Mouse (Mus musculus): ENCODE measurements around the gene Mgat3.

Gene Mgat3

GRCm38 (mm10) chr15:80146153-80146552 lies 27.4 kb upstream of the Mgat3 start:
- in situ Hi-C loops (cut with MboI; ENCODE audit: low pct_unique_long_range_greater_than_20kb in 1 of 2, low sequenced_read_pairs in 2 of 2, unreplicated experiment in 1 of 2), result no loop called here

GRCm38 (mm10) chr15:80147090-80147489 lies 26.4 kb upstream of the Mgat3 start:
- in situ Hi-C loops (cut with MboI; ENCODE audit: low pct_unique_long_range_greater_than_20kb in 1 of 2, low sequenced_read_pairs in 2 of 2, unreplicated experiment in 1 of 2), result no loop called here

DNA sequence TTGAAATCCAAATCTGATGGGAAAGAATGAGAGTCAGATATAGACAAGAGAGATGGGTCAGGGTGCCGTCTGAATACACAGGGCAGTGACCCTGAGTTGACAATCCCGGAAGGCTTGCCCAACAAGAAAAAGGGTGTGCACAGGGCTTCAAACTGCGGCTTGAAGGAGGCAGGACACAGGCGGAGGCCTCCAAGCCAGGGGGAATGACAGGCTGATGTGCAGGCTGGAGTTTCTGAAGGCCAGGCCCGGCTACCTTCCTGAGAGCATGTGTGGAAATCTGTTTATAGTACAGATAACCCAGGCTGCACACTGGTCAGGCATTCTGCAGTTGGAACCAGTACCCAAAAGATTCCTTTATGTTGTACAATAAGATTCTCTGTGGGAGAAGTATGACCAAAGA lies 26.0 kb upstream of the Mgat3 start:
- in situ Hi-C loops (cut with MboI; ENCODE audit: low pct_unique_long_range_greater_than_20kb in 1 of 2, low sequenced_read_pairs in 2 of 2, unreplicated experiment in 1 of 2), result no loop called here

GRCm38 (mm10) chr15:80148565-80148964 lies 25.0 kb upstream of the Mgat3 start:
- in situ Hi-C loops (cut with MboI; ENCODE audit: low pct_unique_long_range_greater_than_20kb in 1 of 2, low sequenced_read_pairs in 2 of 2, unreplicated experiment in 1 of 2), result no loop called here

GRCm38 (mm10) chr15:80149517-80149916 lies 24.0 kb upstream of the Mgat3 start:
- in situ Hi-C loops (cut with MboI; ENCODE audit: low pct_unique_long_range_greater_than_20kb in 1 of 2, low sequenced_read_pairs in 2 of 2, unreplicated experiment in 1 of 2), result no loop called here

DNA sequence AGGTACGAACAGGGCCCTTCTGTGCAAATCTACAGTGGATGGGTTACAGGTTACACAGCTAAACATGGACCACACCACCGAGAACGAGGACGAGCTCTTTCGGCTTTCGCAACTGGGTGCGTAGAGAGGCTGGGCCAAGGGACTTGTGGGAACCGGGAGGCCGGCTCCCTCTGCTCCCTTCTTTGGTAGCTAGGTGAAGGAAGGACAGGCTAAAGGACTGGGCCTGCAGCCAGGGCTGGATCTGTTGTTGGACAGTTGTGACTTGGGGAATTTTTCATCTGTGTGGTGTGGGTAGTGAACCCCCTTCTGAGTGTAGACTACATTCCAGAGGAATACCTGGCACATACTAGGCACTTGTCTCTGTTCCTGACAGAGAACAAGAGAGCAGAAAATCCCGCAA lies 20.9 kb upstream of the Mgat3 start:
- in situ Hi-C loops (cut with MboI; ENCODE audit: low pct_unique_long_range_greater_than_20kb in 1 of 2, low sequenced_read_pairs in 2 of 2, unreplicated experiment in 1 of 2), result no loop called here

GRCm38 (mm10) chr15:80153757-80154156 lies 19.8 kb upstream of the Mgat3 start:
- in situ Hi-C loops (cut with MboI; ENCODE audit: low pct_unique_long_range_greater_than_20kb in 1 of 2, low sequenced_read_pairs in 2 of 2, unreplicated experiment in 1 of 2), result no loop called here

DNA sequence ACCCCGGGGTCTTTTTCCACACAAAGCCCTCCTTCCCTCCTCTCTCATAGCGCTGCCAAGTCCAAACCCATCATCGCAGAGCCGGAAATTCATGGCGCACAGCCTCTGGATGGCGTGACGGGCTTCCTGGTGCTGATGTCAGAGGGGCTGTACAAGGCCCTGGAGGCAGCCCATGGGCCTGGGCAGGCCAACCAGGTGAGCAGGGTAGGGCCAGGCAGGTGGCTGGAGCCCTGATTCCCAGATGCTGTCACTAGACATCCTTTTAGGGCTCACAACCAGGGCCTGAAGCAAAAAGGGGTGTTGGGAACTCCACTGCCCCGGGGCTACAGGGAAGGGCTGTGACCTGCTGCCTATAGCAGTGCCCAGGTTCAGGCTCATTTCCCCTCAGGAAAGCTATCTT lies 17.8 kb upstream of the Mgat3 start:
- in situ Hi-C loops (cut with MboI; ENCODE audit: low pct_unique_long_range_greater_than_20kb in 1 of 2, low sequenced_read_pairs in 2 of 2, unreplicated experiment in 1 of 2), result no loop called here

DNA sequence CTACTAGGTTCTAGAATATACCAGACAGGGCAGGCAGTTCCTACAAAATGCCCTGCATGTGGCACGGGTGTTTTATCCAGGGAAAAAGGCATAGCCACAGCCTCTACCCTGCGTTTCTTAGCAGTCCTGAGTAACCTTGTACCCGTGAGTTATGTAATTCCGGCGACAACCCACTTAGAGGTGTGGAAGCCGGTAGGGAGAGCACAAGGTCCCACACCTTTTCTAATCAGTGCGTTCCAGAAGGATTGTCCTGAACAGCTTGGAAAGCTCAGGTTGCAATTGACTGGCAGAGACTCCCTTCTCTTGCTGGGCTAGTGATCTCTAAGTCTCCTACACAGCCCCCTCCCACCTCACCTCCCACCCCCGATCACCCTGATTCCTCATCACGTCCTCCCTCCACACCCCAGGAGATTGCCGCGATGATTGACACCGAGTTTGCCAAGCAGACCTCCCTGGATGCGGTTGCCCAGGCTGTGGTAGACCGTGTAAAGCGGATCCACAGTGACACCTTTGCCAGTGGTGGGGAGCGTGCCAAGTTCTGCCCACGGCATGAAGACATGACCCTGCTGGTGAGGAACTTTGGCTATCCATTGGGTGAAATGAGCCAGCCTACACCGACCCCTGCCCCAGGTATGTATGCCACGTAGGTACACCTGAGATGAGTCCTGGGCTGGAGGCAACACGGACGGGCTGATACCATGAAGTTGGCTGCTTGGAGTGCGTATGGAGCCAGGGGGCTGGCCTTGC lies 16.2 kb upstream of the Mgat3 start:
- in situ Hi-C loops (cut with MboI; ENCODE audit: low pct_unique_long_range_greater_than_20kb in 1 of 2, low sequenced_read_pairs in 2 of 2, unreplicated experiment in 1 of 2), result no loop called here

GRCm38 (mm10) chr15:80158001-80158706 lies 15.4 kb upstream of the Mgat3 start:
- in situ Hi-C loops (cut with MboI; ENCODE audit: low pct_unique_long_range_greater_than_20kb in 1 of 2, low sequenced_read_pairs in 2 of 2, unreplicated experiment in 1 of 2), result no loop called here

DNA sequence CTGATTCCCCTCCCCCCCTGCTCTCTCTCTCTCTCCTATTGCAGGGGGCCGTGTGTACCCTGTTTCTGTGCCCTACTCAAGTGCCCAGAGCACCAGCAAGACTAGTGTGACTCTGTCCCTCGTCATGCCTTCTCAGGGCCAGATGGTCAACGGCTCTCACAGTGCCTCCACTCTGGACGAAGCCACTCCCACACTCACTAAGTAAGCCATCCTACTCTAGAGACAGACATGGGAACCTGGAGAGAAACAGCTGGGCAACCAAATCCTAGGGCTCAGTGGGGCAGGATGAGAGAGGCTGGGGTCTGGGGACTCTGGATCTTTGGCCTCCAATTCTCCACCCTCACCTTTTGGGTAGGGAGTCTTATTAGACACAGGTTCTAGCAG lies 14.8 kb upstream of the Mgat3 start:
- in situ Hi-C loops (cut with MboI; ENCODE audit: low pct_unique_long_range_greater_than_20kb in 1 of 2, low sequenced_read_pairs in 2 of 2, unreplicated experiment in 1 of 2), result no loop called here

- in situ Hi-C loops (cut with MboI; ENCODE audit: low pct_unique_long_range_greater_than_20kb in 1 of 2, low sequenced_read_pairs in 2 of 2, unreplicated experiment in 1 of 2), result no loop called here
Observed at GRCm38 (mm10) chr15:80159286-80159901, 14.1 kb upstream of the Mgat3 start.

GRCm38 (mm10) chr15:80160223-80160622 lies 13.3 kb upstream of the Mgat3 start:
- in situ Hi-C loops (cut with MboI; ENCODE audit: low pct_unique_long_range_greater_than_20kb in 1 of 2, low sequenced_read_pairs in 2 of 2, unreplicated experiment in 1 of 2), result no loop called here

DNA sequence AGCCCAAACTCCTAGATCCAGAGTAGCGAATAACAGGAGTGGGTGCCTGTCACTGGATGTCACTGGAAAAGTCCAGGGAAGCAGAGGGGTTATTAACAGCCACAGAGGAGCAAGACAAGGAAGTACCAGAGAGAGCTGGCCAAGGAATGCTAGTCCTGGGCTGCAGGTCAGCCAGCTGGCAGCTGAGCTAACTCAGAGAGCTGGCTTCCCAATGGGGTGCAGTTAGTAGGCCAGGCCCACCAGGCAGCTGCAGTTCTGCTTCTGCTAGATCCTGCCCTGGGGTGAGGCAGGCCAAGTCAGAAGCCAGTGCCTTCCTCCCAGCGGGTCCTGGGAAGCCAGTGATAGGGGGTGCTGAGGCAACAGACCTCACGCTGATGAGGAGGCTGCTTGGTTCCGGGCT lies 12.8 kb upstream of the Mgat3 start:
- in situ Hi-C loops (cut with MboI; ENCODE audit: low pct_unique_long_range_greater_than_20kb in 1 of 2, low sequenced_read_pairs in 2 of 2, unreplicated experiment in 1 of 2), result no loop called here

- in situ Hi-C loops (cut with MboI; ENCODE audit: low pct_unique_long_range_greater_than_20kb in 1 of 2, low sequenced_read_pairs in 2 of 2, unreplicated experiment in 1 of 2), result no loop called here
Observed at GRCm38 (mm10) chr15:80161199-80161598, 12.3 kb upstream of the Mgat3 start.

- in situ Hi-C loops (cut with MboI; ENCODE audit: low pct_unique_long_range_greater_than_20kb in 1 of 2, low sequenced_read_pairs in 2 of 2, unreplicated experiment in 1 of 2), result no loop called here
Observed at GRCm38 (mm10) chr15:80162401-80162964, 11.0 kb upstream of the Mgat3 start.

- in situ Hi-C loops (cut with MboI; ENCODE audit: low pct_unique_long_range_greater_than_20kb in 1 of 2, low sequenced_read_pairs in 2 of 2, unreplicated experiment in 1 of 2), result no loop called here
Observed at GRCm38 (mm10) chr15:80163274-80163673, 10.2 kb upstream of the Mgat3 start.

- in situ Hi-C loops (cut with MboI; ENCODE audit: low pct_unique_long_range_greater_than_20kb in 1 of 2, low sequenced_read_pairs in 2 of 2, unreplicated experiment in 1 of 2), result no loop called here
Observed at GRCm38 (mm10) chr15:80163716-80164115, 9.8 kb upstream of the Mgat3 start.

DNA sequence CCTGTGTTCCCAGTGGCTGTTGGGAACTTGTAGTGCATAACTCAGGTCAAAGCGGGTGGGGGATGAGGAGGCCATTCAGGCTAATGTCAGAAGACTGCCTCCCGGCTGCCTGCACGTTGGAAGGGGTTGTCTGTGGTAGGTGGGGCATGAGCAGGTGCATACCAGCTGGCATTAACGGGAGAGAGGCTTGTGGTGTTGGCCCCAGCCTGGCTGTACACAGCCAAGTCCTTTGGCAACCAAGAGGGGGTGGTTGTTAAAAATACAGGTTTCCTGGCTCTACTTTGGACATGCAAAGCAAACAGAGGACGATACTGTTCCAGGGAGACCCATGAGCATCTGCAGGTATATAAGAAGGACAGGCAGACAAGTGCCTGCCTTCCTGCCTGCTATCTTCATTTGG lies 8.1 kb upstream of the Mgat3 start:
- in situ Hi-C loops (cut with MboI; ENCODE audit: low pct_unique_long_range_greater_than_20kb in 1 of 2, low sequenced_read_pairs in 2 of 2, unreplicated experiment in 1 of 2), result no loop called here

Data from mouse embryonic stem cell (cell line).